In the genomic region with DNA sequence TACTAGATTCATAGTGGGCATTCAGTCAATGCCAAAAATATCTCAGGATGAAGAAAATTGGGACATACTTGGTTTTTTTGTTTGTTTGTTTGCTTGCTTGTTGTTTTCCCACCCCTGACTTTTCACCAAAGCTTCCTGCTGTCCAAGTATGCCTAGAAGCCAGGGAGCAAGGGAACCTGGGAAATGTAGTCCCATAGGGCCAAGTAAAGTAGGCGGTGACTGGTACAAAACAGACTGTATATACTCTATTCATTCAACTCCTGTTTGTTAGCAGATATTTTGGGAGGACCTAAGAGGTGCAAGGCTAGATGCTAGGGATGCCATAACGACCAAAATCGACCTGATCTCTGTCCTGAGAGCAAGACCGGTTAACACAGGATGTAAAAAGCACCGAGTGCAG, we compare ENCODE assay signal across 13 mouse cellular contexts. TPM values are rescaled to one million over a fixed set of nuclear protein-coding genes. Genes with fewer than 3 reads are reported as not detected.
DNase-seq lines count a peak whose midpoint lies in the region; ATAC-seq lines count a peak whose summit lies in the region.
"Had no signal": no experiment of that assay in that cellular context is flagged by ENCODE, and none has a peak within 500 bp of the region (broad histone marks: within the 10 kb centered on the region; RNA-seq: fewer than 3 reads in every experiment).

No protein-coding gene starts in this region.

- H3K9me3 ChIP-seq in heart, embryonic 16.5 days (replicated peaks; ENCODE audit: control insufficient read depth, low read length): no peaks in the 10 kb centered on the region
- no peaks in the 10 kb centered on the region for H3K9me3 ChIP-seq in midbrain, embryonic 11.5 days (ENCODE audit: control insufficient read depth, low read length)
- no peaks in the 10 kb centered on the region for H3K9me3 ChIP-seq in midbrain, embryonic 10.5 days (replicated peaks)
- H3K9me3 ChIP-seq: limb, embryonic 10.5 days had no signal

- DNase-seq in cerebellum, postnatal 4 days (ENCODE audit: low spot score in 2 of 2): no peak
- no peak for DNase-seq in heart, adult 9 months (ENCODE audit: low spot score in 2 of 2)
- no peak for DNase-seq in midbrain, embryonic 11.5 days (ENCODE audit: low spot score, missing footprints)
- no peak for DNase-seq in midbrain, embryonic 10.5 days (ENCODE audit: low spot score)
- DNase-seq in retina, postnatal 1 day: peak; percentile 19
- no peak for DNase-seq in urinary bladder, postnatal 36 days (ENCODE audit: low spot score in 2 of 2)
- DNase-seq: adrenal gland, postnatal 10 days; lung, postnatal 10 days had no signal

- 43% methylated on average over 5 of the region's 5 CpGs for WGBS in heart, embryonic 16.5 days
- 60% methylated on average over 5 of the region's 5 CpGs for WGBS in midbrain, embryonic 11.5 days
- 56% methylated on average over 5 of the region's 5 CpGs for WGBS in midbrain, embryonic 10.5 days

- no peak overlapping the region for H3K9ac ChIP-seq in heart, embryonic 16.5 days (ENCODE audit: low read length)
- no peak overlapping the region for H3K9ac ChIP-seq in midbrain, embryonic 11.5 days (ENCODE audit: low read length)

- H3K36me3 ChIP-seq in heart, embryonic 16.5 days (ENCODE audit: control insufficient read depth, insufficient read depth): peaks cover 6% of the 10 kb centered on the region; the same call in 1 of the 2 replicates
- no peaks in the 10 kb centered on the region for H3K36me3 ChIP-seq in midbrain, embryonic 11.5 days (ENCODE audit: control insufficient read depth, insufficient read depth, low read length)
- H3K36me3 ChIP-seq in midbrain, embryonic 10.5 days: no peaks in the 10 kb centered on the region

- peak; percentile 68 for ATAC-seq in cerebellum, adult (ENCODE audit: insufficient number of reproducible peaks, low FRiP score, low TSS enrichment)
- ATAC-seq in heart, embryonic 16.5 days (replicated peaks; ENCODE audit: extremely low read depth, insufficient read depth, low FRiP score): no peak
- ATAC-seq in midbrain, embryonic 11.5 days (ENCODE audit: low FRiP score): 0 out of 2 replicates have a peak, but pooled peaks have one; percentile 30
- ATAC-seq: intestine, postnatal 0 days had no signal

- no peaks in the 10 kb centered on the region for H3K27me3 ChIP-seq in heart, embryonic 16.5 days (ENCODE audit: control insufficient read depth, insufficient read depth, low read length)
- H3K27me3 ChIP-seq in midbrain, embryonic 11.5 days (ENCODE audit: control insufficient read depth, insufficient read depth, low read length): no peaks in the 10 kb centered on the region
- H3K27me3 ChIP-seq in midbrain, embryonic 10.5 days (ENCODE audit: low read depth, poor library complexity, severe bottlenecking): no peaks in the 10 kb centered on the region

- no peaks in the 10 kb centered on the region for H3K4me1 ChIP-seq in heart, embryonic 16.5 days (ENCODE audit: control insufficient read depth, insufficient read depth, low read length)
- H3K4me1 ChIP-seq in midbrain, embryonic 11.5 days (ENCODE audit: control insufficient read depth, insufficient read depth, low read length): no peaks in the 10 kb centered on the region
- peaks cover 16% of the 10 kb centered on the region for H3K4me1 ChIP-seq in midbrain, embryonic 10.5 days
- H3K4me1 ChIP-seq: limb, embryonic 10.5 days had no signal

- peak overlapping the region; percentile 11; the same call in 1 of the 2 replicates for H3K4me3 ChIP-seq in heart, embryonic 16.5 days (ENCODE audit: low read length)
- H3K4me3 ChIP-seq in midbrain, embryonic 11.5 days (ENCODE audit: low read depth, low read length): no peak overlapping the region
- H3K4me3 ChIP-seq in midbrain, embryonic 10.5 days: no peak overlapping the region
- H3K4me3 ChIP-seq: limb, embryonic 10.5 days had no signal

- H3K27ac ChIP-seq in heart, embryonic 16.5 days (ENCODE audit: low read length): no peak overlapping the region
- H3K27ac ChIP-seq in midbrain, embryonic 11.5 days (ENCODE audit: low read depth, low read length): no peak overlapping the region
- no peak overlapping the region for H3K27ac ChIP-seq in midbrain, embryonic 10.5 days (replicated peaks)
- H3K27ac ChIP-seq: limb, embryonic 10.5 days had no signal

- H3K4me2 ChIP-seq in heart, embryonic 16.5 days (ENCODE audit: low read depth, low read length): peak overlapping the region; percentile 43; the same call in 1 of the 2 replicates
- H3K4me2 ChIP-seq in midbrain, embryonic 11.5 days: no peak overlapping the region

RNA-seq across cellular contexts. Expression of a gene that starts 0.7 kb away (rescaled TPM):
- 0.05 TPM in 1 of 2 replicates, not detected in the other for polyA plus RNA-seq in heart, embryonic 16.5 days (2015; fragmentation: Nextera tagmentation; extraction: Ambion mirVana)
- 0.08 and 0.22 TPM in 2 replicates for polyA plus RNA-seq in midbrain, embryonic 11.5 days (2014; fragmentation: Nextera tagmentation; extraction: Ambion mirVana)
- polyA plus RNA-seq in midbrain, embryonic 10.5 days (2016; fragmentation: Nextera tagmentation; extraction: Ambion mirVana): 0.12 and 0.16 TPM in 2 replicates
- polyA plus RNA-seq: intestine, postnatal 0 days; stomach, embryonic 14.5 days had no signal

RNA-seq across cellular contexts. Expression of a gene that starts 18.3 kb away (rescaled TPM):
- polyA plus RNA-seq in heart, embryonic 16.5 days (2015; fragmentation: Nextera tagmentation; extraction: Ambion mirVana): 15.4 and 22.9 TPM in 2 replicates
- 10.1 and 11.9 TPM in 2 replicates for polyA plus RNA-seq in midbrain, embryonic 11.5 days (2014; fragmentation: Nextera tagmentation; extraction: Ambion mirVana)
- 12.9 and 13.0 TPM in 2 replicates for polyA plus RNA-seq in midbrain, embryonic 10.5 days (2016; fragmentation: Nextera tagmentation; extraction: Ambion mirVana)

RNA-seq across cellular contexts. Expression of a gene that starts 38.0 kb away (rescaled TPM):
- 0.05 TPM in 2 replicates for polyA plus RNA-seq in heart, embryonic 16.5 days (2015; fragmentation: Nextera tagmentation; extraction: Ambion mirVana)
- polyA plus RNA-seq in midbrain, embryonic 11.5 days (2014; fragmentation: Nextera tagmentation; extraction: Ambion mirVana): 1.0 and 1.4 TPM in 2 replicates
- 0.33 and 0.82 TPM in 2 replicates for polyA plus RNA-seq in midbrain, embryonic 10.5 days (2016; fragmentation: Nextera tagmentation; extraction: Ambion mirVana)

RNA-seq across cellular contexts. Expression of a gene that starts 47.7 kb away (rescaled TPM):
- 1.4 and 3.2 TPM in 2 replicates for polyA plus RNA-seq in heart, embryonic 16.5 days (2015; fragmentation: Nextera tagmentation; extraction: Ambion mirVana)
- polyA plus RNA-seq in midbrain, embryonic 11.5 days (2014; fragmentation: Nextera tagmentation; extraction: Ambion mirVana): 0.97 and 1.2 TPM in 2 replicates
- 0.10 and 0.40 TPM in 2 replicates for polyA plus RNA-seq in midbrain, embryonic 10.5 days (2016; fragmentation: Nextera tagmentation; extraction: Ambion mirVana)
